Mouse (Mus musculus): Measurements from ENCODE around the gene Cars2. TPM values are rescaled to one million over a fixed set of nuclear protein-coding genes. Genes with fewer than 3 reads are reported as not detected.

Gene Cars2
- polyA plus RNA-seq, 1 experiment from 2014 or later: 25.7 TPM

DNA sequence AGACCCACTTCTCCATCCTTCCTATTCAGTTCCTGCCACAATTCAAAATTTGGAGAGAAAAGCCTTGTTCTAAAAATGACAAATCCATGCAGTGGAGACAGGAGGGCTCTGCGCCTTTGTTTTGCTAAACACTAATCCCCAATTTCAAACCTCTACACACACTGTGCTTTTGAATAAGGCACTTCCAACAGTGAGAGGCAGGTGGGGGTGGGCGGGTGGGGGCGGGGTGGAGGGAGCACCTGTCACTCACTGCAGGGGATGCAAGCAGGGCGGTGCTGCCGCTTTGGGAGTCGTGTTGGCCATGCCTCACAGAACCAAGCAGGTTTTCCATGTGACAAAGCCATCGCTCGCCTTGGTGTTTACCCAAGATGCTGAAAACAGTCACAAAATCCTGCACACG lies 16.1 kb downstream of the Cars2 start:
- 36% methylated on average over 9 of the region's 9 CpGs for WGBS
- peaks cover 74% of the 10 kb centered on the region for H3K36me3 ChIP-seq
- no peak for ATAC-seq (ENCODE audit: insufficient number of reproducible peaks, insufficient read depth, low FRiP score, low TSS enrichment, low read depth)

DNA sequence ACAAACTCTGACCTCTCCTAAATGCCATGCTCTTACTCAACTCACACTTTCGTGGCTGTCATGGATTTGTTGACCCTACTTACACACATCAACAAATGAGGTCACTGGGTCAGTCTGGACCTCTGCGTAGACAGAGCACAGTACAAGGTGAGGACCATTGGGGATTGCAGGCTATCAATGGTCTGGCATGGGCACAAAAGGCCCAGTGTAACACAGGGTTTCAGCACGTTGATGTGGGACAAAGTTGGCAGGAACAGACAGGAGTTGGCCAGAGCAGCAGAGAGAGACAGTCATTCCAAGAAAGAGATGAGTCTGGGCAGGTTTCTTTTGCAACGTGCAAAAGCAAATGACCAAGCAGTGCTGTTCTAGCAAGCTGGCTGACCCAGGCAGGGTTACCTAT lies 19.7 kb downstream of the Cars2 start:
- H3K9ac ChIP-seq: no peak overlapping the region
- H3K36me3 ChIP-seq: peaks cover 67% of the 10 kb centered on the region
- no peaks in the 10 kb centered on the region for H3K27me3 ChIP-seq
- H3K4me1 ChIP-seq: no peaks in the 10 kb centered on the region
- H3K9me3 ChIP-seq: no peaks in the 10 kb centered on the region
- no peak overlapping the region for H3K27ac ChIP-seq
- H3K4me2 ChIP-seq: no peak overlapping the region
- ATAC-seq (ENCODE audit: insufficient number of reproducible peaks, insufficient read depth, low FRiP score, low TSS enrichment, low read depth): no peak
- H3K4me3 ChIP-seq: no peak overlapping the region
- 80% methylated on average over 4 of the region's 4 CpGs for WGBS

More for the DNA sequence above, 16.1 kb downstream of the Cars2 start:
- no peak overlapping the region for H3K27ac ChIP-seq
- H3K4me2 ChIP-seq: no peak overlapping the region
- no peaks in the 10 kb centered on the region for H3K4me1 ChIP-seq
- no peaks in the 10 kb centered on the region for H3K9me3 ChIP-seq
- H3K9ac ChIP-seq: no peak overlapping the region
- H3K4me3 ChIP-seq: no peak overlapping the region
- H3K27me3 ChIP-seq: no peaks in the 10 kb centered on the region

GRCm38 (mm10) chr8:11530155-11530770 lies 20.3 kb downstream of the Cars2 start:
- Histone ChIP-seq H3K36me3 (peaks cover 68% of the 10 kb centered on the region), H3K9me3 (no peaks in the 10 kb centered on the region), H3K27ac (no peak overlapping the region), H3K4me3 (no peak overlapping the region), H3K9ac (0 out of 2 replicates have a peak overlapping the region, but pooled peaks have one; percentile 17), H3K4me2 (no peak overlapping the region), H3K4me1 (no peaks in the 10 kb centered on the region), H3K27me3 (no peaks in the 10 kb centered on the region)
- 84% methylated on average over 18 of the region's 18 CpGs for WGBS
- ATAC-seq (ENCODE audit: insufficient number of reproducible peaks, insufficient read depth, low FRiP score, low TSS enrichment, low read depth): no peak

DNA sequence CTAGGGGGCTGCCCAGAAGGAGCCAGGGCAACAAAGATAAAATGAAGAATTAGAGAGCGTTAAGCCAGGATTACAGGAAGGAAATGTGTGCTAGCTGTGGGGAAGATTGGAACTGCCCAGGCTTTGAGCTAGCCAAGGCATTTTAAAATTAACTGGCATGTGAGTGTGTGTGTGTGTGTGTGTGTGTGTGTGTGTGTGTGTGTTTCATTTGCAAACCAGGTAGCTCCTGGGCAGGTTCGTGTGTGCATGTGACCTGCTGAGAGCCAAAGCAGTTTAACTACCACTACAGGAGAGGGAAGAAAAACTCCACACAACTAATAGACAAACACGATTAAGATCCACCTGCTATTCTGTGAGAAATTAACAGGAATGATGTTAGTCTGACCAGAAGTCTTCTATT lies 27.3 kb downstream of the Cars2 start:
- H3K36me3 ChIP-seq: peaks cover 54% of the 10 kb centered on the region

GRCm38 (mm10) chr8:11518676-11519075 lies 31.9 kb downstream of the Cars2 start:
- Histone ChIP-seq H3K36me3 (peaks cover 80% of the 10 kb centered on the region), H3K4me3 (no peak overlapping the region), H3K9me3 (no peaks in the 10 kb centered on the region), H3K4me1 (no peaks in the 10 kb centered on the region), H3K27ac (no peak overlapping the region), H3K27me3 (no peaks in the 10 kb centered on the region), H3K9ac (no peak overlapping the region), H3K4me2 (no peak overlapping the region)
- no peak for ATAC-seq (ENCODE audit: insufficient number of reproducible peaks, insufficient read depth, low FRiP score, low TSS enrichment, low read depth)
- WGBS: 87% methylated on average over 11 of the region's 11 CpGs

More for the DNA sequence above, 27.3 kb downstream of the Cars2 start:
- Histone ChIP-seq H3K27ac (no peak overlapping the region), H3K27me3 (no peaks in the 10 kb centered on the region), H3K9me3 (no peaks in the 10 kb centered on the region), H3K4me1 (no peaks in the 10 kb centered on the region), H3K4me3 (no peak overlapping the region), H3K9ac (no peak overlapping the region), H3K4me2 (no peak overlapping the region)
- 81% methylated on average over 3 of the region's 3 CpGs for WGBS
- ATAC-seq (ENCODE audit: insufficient number of reproducible peaks, insufficient read depth, low FRiP score, low TSS enrichment, low read depth): no peak

GRCm38 (mm10) chr8:11518056-11518396 lies 32.6 kb downstream of the Cars2 start:
- Histone ChIP-seq H3K9me3 (no peaks in the 10 kb centered on the region), H3K4me3 (no peak overlapping the region), H3K27me3 (no peaks in the 10 kb centered on the region), H3K4me2 (no peak overlapping the region), H3K4me1 (no peaks in the 10 kb centered on the region), H3K36me3 (peaks cover 85% of the 10 kb centered on the region), H3K27ac (no peak overlapping the region), H3K9ac (no peak overlapping the region)
- ATAC-seq (ENCODE audit: insufficient number of reproducible peaks, insufficient read depth, low FRiP score, low TSS enrichment, low read depth): no peak
- WGBS: 91% methylated on average over 6 of the region's 6 CpGs

DNA sequence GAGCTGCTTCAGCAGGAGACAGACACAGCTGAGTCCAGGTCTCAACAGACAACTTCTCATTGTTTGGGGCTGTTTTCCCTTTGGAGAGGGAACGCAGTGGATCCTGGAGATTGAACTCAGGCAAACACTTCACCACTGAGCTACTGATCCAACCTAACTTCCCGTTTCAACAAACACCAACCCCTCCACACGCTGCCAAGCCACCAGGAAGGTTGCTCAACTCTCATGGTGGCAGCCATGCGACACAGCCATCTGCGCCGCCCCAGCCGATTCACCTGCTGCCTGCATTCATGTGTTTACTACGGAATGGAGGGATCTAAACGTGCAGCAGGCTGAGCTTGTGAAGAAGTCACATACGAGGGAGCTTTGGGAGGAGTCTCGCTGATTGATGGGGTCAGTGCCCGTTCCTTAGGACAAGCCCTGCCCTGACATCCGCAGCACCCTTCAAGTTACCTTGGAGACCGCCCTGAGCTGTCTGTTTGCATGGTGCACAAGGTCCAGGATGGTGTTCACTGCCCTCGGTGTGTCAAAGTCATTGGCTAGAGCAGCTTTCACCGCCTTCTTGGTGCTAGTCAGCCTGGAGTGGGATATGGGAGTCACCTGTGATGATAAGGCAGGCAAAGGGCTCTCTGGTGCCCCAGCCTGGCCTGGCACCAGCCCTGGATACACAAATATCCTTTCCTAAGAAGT lies 33.1 kb downstream of the Cars2 start:
- H3K36me3 ChIP-seq: peaks cover 88% of the 10 kb centered on the region
- H3K9ac ChIP-seq: no peak overlapping the region
- H3K4me3 ChIP-seq: no peak overlapping the region
- no peaks in the 10 kb centered on the region for H3K27me3 ChIP-seq
- H3K4me2 ChIP-seq: no peak overlapping the region
- H3K4me1 ChIP-seq: no peaks in the 10 kb centered on the region
- no peak for ATAC-seq (ENCODE audit: insufficient number of reproducible peaks, insufficient read depth, low FRiP score, low TSS enrichment, low read depth)
- 85% methylated on average over 16 of the region's 16 CpGs for WGBS
- no peaks in the 10 kb centered on the region for H3K9me3 ChIP-seq
- no peak overlapping the region for H3K27ac ChIP-seq

DNA sequence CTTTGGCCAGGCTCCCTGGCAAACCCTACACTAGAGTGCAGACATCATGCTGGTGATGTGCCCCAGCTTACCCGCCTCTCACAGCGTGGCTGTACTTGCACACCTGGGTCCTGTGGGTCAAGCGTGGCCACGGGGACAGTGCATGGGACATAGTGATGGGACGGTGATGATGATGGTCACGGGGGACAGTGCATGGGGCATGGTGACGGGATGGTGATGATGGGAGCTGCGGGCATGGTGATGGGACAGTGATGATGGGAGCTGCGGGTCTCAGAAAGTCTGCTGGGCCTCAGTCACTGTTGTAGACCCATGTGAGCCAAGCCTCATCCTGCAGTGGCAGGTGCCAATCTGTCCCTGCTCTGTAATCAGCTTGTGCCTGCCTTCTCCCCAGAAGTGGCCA lies 34.3 kb downstream of the Cars2 start:
- no peaks in the 10 kb centered on the region for H3K9me3 ChIP-seq
- H3K4me3 ChIP-seq: no peak overlapping the region
- H3K4me2 ChIP-seq: no peak overlapping the region
- H3K36me3 ChIP-seq: peaks cover 88% of the 10 kb centered on the region
- no peaks in the 10 kb centered on the region for H3K4me1 ChIP-seq
- 91% methylated on average over 9 of the region's 9 CpGs for WGBS
- ATAC-seq (ENCODE audit: insufficient number of reproducible peaks, insufficient read depth, low FRiP score, low TSS enrichment, low read depth): no peak
- no peak overlapping the region for H3K9ac ChIP-seq
- H3K27me3 ChIP-seq: no peaks in the 10 kb centered on the region
- no peak overlapping the region for H3K27ac ChIP-seq

DNA sequence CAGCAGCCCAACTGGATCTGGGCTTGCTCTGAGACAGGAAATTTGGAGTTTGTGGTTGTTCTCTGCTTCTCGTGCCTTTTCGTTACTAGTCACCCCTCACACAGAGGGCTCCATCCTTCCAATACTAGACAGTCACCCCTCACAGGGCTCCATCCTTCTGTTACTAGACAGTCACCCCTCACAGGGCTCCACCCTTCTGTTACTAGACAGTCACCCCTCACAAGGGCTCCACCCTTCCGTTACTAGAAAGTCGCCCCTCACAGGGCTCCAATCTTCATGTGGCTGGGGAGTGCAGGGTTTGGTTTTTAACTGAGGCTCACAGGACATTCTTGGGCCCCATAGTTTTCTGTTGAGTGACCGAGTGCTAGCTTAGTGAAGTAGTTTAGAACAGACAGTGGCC lies 37.3 kb downstream of the Cars2 start:
- Histone ChIP-seq H3K4me2 (no peak overlapping the region), H3K27ac (no peak overlapping the region), H3K27me3 (no peaks in the 10 kb centered on the region), H3K4me3 (no peak overlapping the region), H3K36me3 (peaks cover 96% of the 10 kb centered on the region), H3K4me1 (0 out of 2 replicates have a peak, but pooled peaks cover 5% of the 10 kb centered on the region), H3K9ac (no peak overlapping the region), H3K9me3 (no peaks in the 10 kb centered on the region)
- ATAC-seq (ENCODE audit: insufficient number of reproducible peaks, insufficient read depth, low FRiP score, low TSS enrichment, low read depth): no peak
- 92% methylated on average over 5 of the region's 5 CpGs for WGBS

DNA sequence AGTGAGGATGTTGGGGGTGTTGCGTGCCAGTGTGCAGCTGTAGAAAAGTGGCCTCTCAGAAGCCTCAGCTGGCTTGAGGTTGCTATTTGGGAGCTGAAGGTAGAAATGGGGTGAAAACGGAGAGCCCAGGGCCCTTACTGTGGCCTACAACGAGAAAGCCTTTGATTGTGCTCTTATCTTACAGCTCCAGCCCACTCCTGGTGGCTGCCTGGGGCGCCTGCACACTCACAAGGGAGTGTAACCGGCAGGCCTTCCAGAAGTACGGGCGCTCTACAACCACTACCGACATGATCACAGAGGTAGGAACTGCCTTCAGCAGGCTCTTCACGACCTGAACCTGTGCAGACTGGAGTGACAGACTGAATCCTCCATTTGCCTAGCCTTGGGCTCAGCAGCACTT lies 37.9 kb downstream of the Cars2 start:
- H3K36me3 ChIP-seq: peaks cover 96% of the 10 kb centered on the region
- no peaks in the 10 kb centered on the region for H3K27me3 ChIP-seq
- no peak for ATAC-seq (ENCODE audit: insufficient number of reproducible peaks, insufficient read depth, low FRiP score, low TSS enrichment, low read depth)
- H3K9ac ChIP-seq: no peak overlapping the region
- H3K4me3 ChIP-seq: no peak overlapping the region
- H3K27ac ChIP-seq: no peak overlapping the region
- WGBS: 87% methylated on average over 9 of the region's 9 CpGs
- no peak overlapping the region for H3K4me2 ChIP-seq
- H3K4me1 ChIP-seq: peaks cover 9% of the 10 kb centered on the region; the same call in 1 of the 2 replicates
- no peaks in the 10 kb centered on the region for H3K9me3 ChIP-seq

DNA sequence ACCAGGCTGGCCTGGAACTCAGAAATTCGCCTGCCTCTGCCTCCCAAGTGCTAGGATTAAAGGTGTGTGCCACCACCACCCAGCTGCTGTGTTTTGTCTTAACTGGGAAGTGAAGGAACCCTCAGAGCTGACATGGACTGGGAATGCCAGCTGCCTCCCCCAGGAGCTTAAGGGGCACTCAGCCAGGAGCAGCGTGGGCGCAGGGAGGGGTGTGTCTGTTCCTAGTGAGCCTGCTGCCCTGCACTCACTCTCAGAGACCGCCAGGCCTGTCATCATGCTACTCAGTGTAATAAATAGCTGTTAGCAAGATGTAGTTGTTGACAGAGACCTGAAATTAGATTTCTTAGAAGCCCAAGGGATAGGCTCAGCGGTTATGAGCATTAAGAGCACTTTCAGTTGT lies 39.6 kb downstream of the Cars2 start:
- no peak for ATAC-seq (ENCODE audit: insufficient number of reproducible peaks, insufficient read depth, low FRiP score, low TSS enrichment, low read depth)
- peaks cover 97% of the 10 kb centered on the region for H3K36me3 ChIP-seq
- H3K4me2 ChIP-seq: no peak overlapping the region
- no peaks in the 10 kb centered on the region for H3K9me3 ChIP-seq
- no peak overlapping the region for H3K9ac ChIP-seq
- H3K4me1 ChIP-seq: peaks cover 12% of the 10 kb centered on the region; the same call in 1 of the 2 replicates
- H3K27me3 ChIP-seq: no peaks in the 10 kb centered on the region
- no peak overlapping the region for H3K27ac ChIP-seq
- no peak overlapping the region for H3K4me3 ChIP-seq
- whole genome bisulfite sequencing: 85% methylated on average over 5 of the region's 5 CpGs

DNA sequence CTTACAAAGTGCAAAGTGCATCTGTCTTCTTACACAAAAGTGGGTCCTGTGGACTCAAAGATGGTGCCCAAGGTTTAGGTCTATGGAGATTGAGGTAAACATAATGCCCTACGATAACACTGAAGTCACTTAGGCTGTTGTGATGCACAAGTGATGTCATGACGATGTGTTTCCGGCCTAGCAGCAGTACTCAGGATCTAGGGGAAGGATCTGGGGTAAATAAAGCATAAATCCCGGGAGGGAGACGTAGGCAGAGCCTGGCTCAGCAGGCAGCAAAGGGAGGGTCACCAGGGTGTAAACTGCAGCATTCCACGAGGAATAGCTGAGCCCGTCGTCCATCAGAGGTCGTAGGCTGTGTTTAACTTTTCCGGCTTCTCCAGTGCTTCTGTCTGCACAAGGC lies 41.7 kb downstream of the Cars2 start:
- Histone ChIP-seq H3K36me3 (peaks cover 97% of the 10 kb centered on the region), H3K9me3 (no peaks in the 10 kb centered on the region), H3K27ac (no peak overlapping the region), H3K4me2 (no peak overlapping the region), H3K27me3 (no peaks in the 10 kb centered on the region), H3K4me1 (peaks cover 12% of the 10 kb centered on the region; the same call in 1 of the 2 replicates), H3K9ac (no peak overlapping the region), H3K4me3 (no peak overlapping the region)
- no peak for ATAC-seq (ENCODE audit: insufficient number of reproducible peaks, insufficient read depth, low FRiP score, low TSS enrichment, low read depth)
- WGBS: 78% methylated on average over 10 of the region's 10 CpGs
